Mouse (Mus musculus): ENCODE data around the gene Npas2.

Npas2 gene

GRCm38 (mm10) chr1:39374231-39374809 is 180.8 kb downstream of the Npas2 start:
- in situ Hi-C loops (cut with MboI, MseI): no loop called here

GRCm38 (mm10) chr1:39376121-39376520 is 182.6 kb downstream of the Npas2 start:
- in situ Hi-C loops (cut with MboI, MseI): no loop called here

GRCm38 (mm10) chr1:39376726-39377240 is 183.3 kb downstream of the Npas2 start:
- in situ Hi-C loops (cut with MboI, MseI): no loop called here

GRCm38 (mm10) chr1:39378540-39378939 is 185.0 kb downstream of the Npas2 start:
- in situ Hi-C loops (cut with MboI, MseI): no loop called here

GRCm38 (mm10) chr1:39379021-39379420 is 185.5 kb downstream of the Npas2 start:
- in situ Hi-C loops (cut with MboI, MseI): no loop called here

- in situ Hi-C loops (cut with MboI, MseI): no loop called here
Observed at GRCm38 (mm10) chr1:39381017-39381416, 187.5 kb downstream of the Npas2 start.

GRCm38 (mm10) chr1:39384914-39385313 is 191.4 kb downstream of the Npas2 start:
- in situ Hi-C loops (cut with MboI, MseI): no loop called here

- in situ Hi-C loops (cut with MboI, MseI): no loop called here
Observed at GRCm38 (mm10) chr1:39386456-39386855, 192.9 kb downstream of the Npas2 start.

GRCm38 (mm10) chr1:39387497-39387896 is 194.0 kb downstream of the Npas2 start:
- in situ Hi-C loops (cut with MboI, MseI): no loop called here

GRCm38 (mm10) chr1:39388163-39388562 is 194.6 kb downstream of the Npas2 start:
- in situ Hi-C loops (cut with MboI, MseI): no loop called here

GRCm38 (mm10) chr1:39389338-39389737 is 195.8 kb downstream of the Npas2 start:
- in situ Hi-C loops (cut with MboI, MseI): no loop called here

GRCm38 (mm10) chr1:39391652-39392051 is 198.1 kb downstream of the Npas2 start:
- in situ Hi-C loops (cut with MboI, MseI): loop anchor here (5.0 kb wide), 1 partner anchor 126 kb away; no protein-coding TSS in a partner anchor

- in situ Hi-C loops (cut with MboI, MseI): loop anchor here (5.0 kb wide), 1 partner anchor 125 kb away; no protein-coding TSS in a partner anchor
Observed at GRCm38 (mm10) chr1:39392189-39392588, 198.7 kb downstream of the Npas2 start.

GRCm38 (mm10) chr1:39393217-39393867 is 199.8 kb downstream of the Npas2 start:
- in situ Hi-C loops (cut with MboI, MseI): loop anchor here (5.0 kb wide), 1 partner anchor 124 kb away; no protein-coding TSS in a partner anchor

- in situ Hi-C loops (cut with MboI, MseI): loop anchor here (5.0 kb wide), 1 partner anchor 123 kb away; no protein-coding TSS in a partner anchor
Observed at GRCm38 (mm10) chr1:39394096-39394495, 200.6 kb downstream of the Npas2 start.

- in situ Hi-C loops (cut with MboI, MseI): loop anchor here (5.0 kb wide), 2 partner anchors 48 to 123 kb away; no protein-coding TSS in a partner anchor
Observed at GRCm38 (mm10) chr1:39394650-39395049, 201.1 kb downstream of the Npas2 start.

GRCm38 (mm10) chr1:39396347-39396746 is 202.8 kb downstream of the Npas2 start:
- in situ Hi-C loops (cut with MboI, MseI): loop anchor here (5.0 kb wide), 1 partner anchor 46 kb away; no protein-coding TSS in a partner anchor

GRCm38 (mm10) chr1:39398284-39398683 is 204.8 kb downstream of the Npas2 start:
- in situ Hi-C loops (cut with MboI, MseI): loop anchor here (5.0 kb wide), 1 partner anchor 44 kb away; no protein-coding TSS in a partner anchor

GRCm38 (mm10) chr1:39399228-39399627 is 205.7 kb downstream of the Npas2 start:
- in situ Hi-C loops (cut with MboI, MseI): loop anchor here (5.0 kb wide), 1 partner anchor 43 kb away; no protein-coding TSS in a partner anchor

- in situ Hi-C loops (cut with MboI, MseI): no loop called here
Observed at GRCm38 (mm10) chr1:39400173-39400572, 206.6 kb downstream of the Npas2 start.

GRCm38 (mm10) chr1:39407108-39407507 is 213.6 kb downstream of the Npas2 start:
- in situ Hi-C loops (cut with MboI, MseI): no loop called here

- in situ Hi-C loops (cut with MboI, MseI): no loop called here
Observed at GRCm38 (mm10) chr1:39408123-39408522, 214.6 kb downstream of the Npas2 start.

- in situ Hi-C loops (cut with MboI, MseI): no loop called here
Observed at GRCm38 (mm10) chr1:39408668-39409067, 215.1 kb downstream of the Npas2 start.
